Mouse (Mus musculus) gastrocnemius, postnatal 25 days (tissue): ENCODE measurements around the gene Opalin. TPM values are rescaled to one million over a fixed set of nuclear protein-coding genes. Genes with fewer than 3 reads are reported as not detected.

ENCODE experiments used
- DNase-seq: peaks from one replicate; pipeline ENCODE4 v3.0.0; 2022
- total RNA-seq, 2 experiments: library from RNA; stranded (reverse); gene quantifications; 1 replicate in 1 of 2; 2 replicates in 1 of 2; pipeline ENCODE4 v1.2.3; 2021

Gene Opalin
- total RNA-seq, 2 experiments from 2014 or later: not detected

DNA sequence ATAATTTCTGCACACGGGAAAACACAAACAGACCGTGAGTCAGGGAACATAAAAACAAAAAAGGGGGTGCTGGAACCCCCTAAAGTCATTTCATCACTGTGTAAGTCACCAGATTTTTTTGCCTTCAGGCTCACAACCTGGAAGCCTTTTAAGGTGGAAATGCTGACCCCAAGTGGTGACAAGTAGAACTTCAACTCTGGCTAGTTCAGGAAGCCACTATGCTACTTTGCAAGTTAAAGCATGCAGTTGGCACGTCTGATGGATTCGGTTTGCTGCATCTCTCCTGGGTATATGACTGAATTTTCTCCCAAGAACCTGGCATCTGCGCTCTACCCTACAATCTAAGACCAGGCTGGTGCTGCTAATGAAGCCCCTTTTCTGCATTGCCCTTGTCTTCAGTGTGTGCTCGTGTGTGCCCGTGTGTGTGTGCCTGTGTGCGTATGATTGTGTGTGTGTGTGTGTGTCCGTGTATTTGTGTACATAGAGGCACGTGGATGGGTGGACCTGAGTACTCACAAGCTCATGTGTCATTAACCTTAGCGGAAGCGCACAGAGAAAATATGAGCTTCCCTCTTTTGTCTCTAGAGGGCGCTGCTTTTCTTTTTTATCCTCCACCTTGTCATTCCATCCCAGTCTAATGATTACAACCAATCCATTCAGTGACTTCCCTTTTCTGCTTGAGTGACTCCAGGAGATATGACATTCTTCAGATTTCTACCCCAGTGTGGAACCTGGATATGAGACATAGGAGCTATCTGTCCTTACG is 60.8 kb downstream of the Opalin start:
- no peak for DNase-seq

DNA sequence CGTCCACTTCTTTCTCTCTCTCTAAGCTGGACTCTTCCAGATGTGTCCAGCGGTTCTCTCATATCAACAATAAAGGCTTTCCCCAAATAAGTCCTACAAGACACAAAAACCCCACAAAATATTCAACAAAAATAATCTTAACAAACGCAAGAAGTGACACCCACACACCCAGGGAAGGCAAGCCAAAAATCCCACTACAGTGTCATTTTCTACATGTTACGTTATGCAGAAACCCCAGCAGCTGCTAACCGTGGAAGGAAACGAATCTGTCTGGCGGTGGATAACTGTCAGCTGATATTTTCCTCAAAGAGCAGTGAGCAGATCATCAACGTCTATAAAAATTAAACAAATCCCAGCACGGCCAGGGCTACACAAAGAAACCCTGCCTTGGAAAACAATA is 62.9 kb downstream of the Opalin start:
- no peak for DNase-seq

DNA sequence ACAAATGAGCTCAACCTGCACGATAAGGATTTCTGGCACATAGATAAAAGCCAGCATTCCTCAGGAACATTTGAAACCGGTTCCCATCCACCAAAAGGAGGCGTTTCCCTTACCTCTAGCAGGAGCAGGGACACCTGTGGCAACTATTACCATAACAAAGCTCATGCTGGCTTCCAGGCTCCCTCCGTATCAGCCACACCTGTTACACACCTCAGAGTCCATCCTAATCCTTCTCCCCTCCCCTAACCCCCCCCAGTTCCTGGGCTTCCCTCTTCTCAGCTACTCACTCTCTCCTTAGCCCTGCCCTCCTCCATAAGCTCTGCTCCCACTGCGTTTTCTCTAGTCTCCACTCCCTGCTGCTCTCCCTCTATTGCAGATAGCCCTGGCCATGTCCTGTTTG is 63.3 kb downstream of the Opalin start:
- no peak for DNase-seq

Other genes with a start within 250 kb of the Opalin start
- gene Ccnj, start 245.8 kb downstream of the Opalin start, total RNA-seq: 1 to 10 TPM; 2.9 to 3.5 TPM
- gene Zfp518a, start 182.4 kb downstream of the Opalin start, total RNA-seq: 1 to 10 TPM; 3.1 to 3.8 TPM
- gene Blnk, start 82.6 kb downstream of the Opalin start, total RNA-seq: under 1 TPM; 0.83 to 1.00 TPM
- gene Dntt, start 47.8 kb downstream of the Opalin start, total RNA-seq: under 1 TPM in 1 of 2 experiments, not detected in 1; 0.19 TPM
- under 1 TPM in 1 of 2 experiments, not detected in 1; 0.24 TPM for gene Tll2, start 129.7 kb upstream of the Opalin start, total RNA-seq
- gene Tm9sf3, start 186.9 kb upstream of the Opalin start, total RNA-seq: 10 to 100 TPM; 62.1 to 62.8 TPM